Mouse (Mus musculus): ENCODE measurements around the gene Kcnd2. TPM values are rescaled to one million over a fixed set of nuclear protein-coding genes. Genes with fewer than 3 reads are reported as not detected.

The Kcnd2 gene
- total and polyA plus RNA-seq, 3 experiments, result not detected

- Histone ChIP-seq H3K9me3 (replicated peaks; ENCODE audit: low read length) (no peaks in the 10 kb centered on the region), H3K4me3 (replicated peaks in 1 of 3; ENCODE audit: low read depth in 2 of 3, low read length in 2 of 3, poor library complexity in 1 of 3) (no peak overlapping the region), H3K27me3 (replicated peaks) (no peaks in the 10 kb centered on the region), H3K4me1 (ENCODE audit: control insufficient read depth in 1 of 2, insufficient read depth in 2 of 2) (peaks cover 0 to under 1% of the 10 kb centered on the region in 2 experiments; a peak in 1 of 4 replicates), H3K36me3 (replicated peaks in 1 of 2; ENCODE audit: control insufficient read depth in 1 of 2, insufficient read depth in 1 of 2, low read length in 1 of 2) (no peaks in the 10 kb centered on the region), H3K27ac (ENCODE audit: insufficient read depth, low read depth) (no peak overlapping the region), H3K9ac (ENCODE audit: insufficient read depth, low read depth) (no peak overlapping the region), H3K79me2 (replicated peaks; ENCODE audit: control insufficient read depth, extremely low read depth, insufficient read depth, poor library complexity, severe bottlenecking) (no peaks in the 10 kb centered on the region), H3K4me2 (ENCODE audit: insufficient read depth, low read depth, poor library complexity, severe bottlenecking) (no peak overlapping the region)
- dilution Hi-C loops (cut with MboI; ENCODE audit: extremely low pct_ligation_motif_present, extremely low pct_unique_long_range_greater_than_20kb, low sequenced_read_pairs), result no loop called here
- in situ Hi-C loops (cut with MboI; ENCODE audit: low pct_ligation_motif_present, low pct_unique_long_range_greater_than_20kb, low sequenced_read_pairs), result no loop called here
- no peak for TF ChIP-seq USF1 (IDR thresholded peaks at IDR 0.05; ENCODE audit: low read depth, low read length)
- TF ChIP-seq RAD21 (IDR thresholded peaks at IDR 0.05; ENCODE audit: low read depth, low read length), result no peak
- TF ChIP-seq RCOR1 (conservative IDR thresholded peaks at IDR 0.05; ENCODE audit: low read depth, low read length), result no peak
- no peak for TF ChIP-seq E2F4 (IDR thresholded peaks at IDR 0.05; ENCODE audit: insufficient replicate concordance, low read depth, low read length)
- no peak for TF ChIP-seq ZMIZ1 (IDR thresholded peaks at IDR 0.05; ENCODE audit: low read depth, low read length)
- TF ChIP-seq HCFC1 (IDR thresholded peaks at IDR 0.05; ENCODE audit: low read depth, low read length), result no peak
- TF ChIP-seq KAT2A (IDR thresholded peaks at IDR 0.05; ENCODE audit: insufficient replicate concordance, low read length), result no peak
- no peak for TF ChIP-seq SMC3 (IDR thresholded peaks at IDR 0.05; ENCODE audit: low read depth, low read length)
- no peak for TF ChIP-seq POLR2A (IDR thresholded peaks at IDR 0.05; ENCODE audit: low read depth, low read length)
- no peak for TF ChIP-seq ZKSCAN1 (IDR thresholded peaks at IDR 0.05; ENCODE audit: borderline replicate concordance, low read depth, low read length)
- TF ChIP-seq SIN3A (IDR thresholded peaks at IDR 0.05; ENCODE audit: low read length), result no peak
- TF ChIP-seq ETS1 (conservative IDR thresholded peaks at IDR 0.05; ENCODE audit: low read depth, low read length), result no peak
- no peak for TF ChIP-seq JUND (conservative IDR thresholded peaks at IDR 0.05; ENCODE audit: low read depth, low read length)
- no peak for TF ChIP-seq IRF4 (IDR thresholded peaks at IDR 0.05; ENCODE audit: low read depth, low read length)
- TF ChIP-seq CHD1 (IDR thresholded peaks at IDR 0.05; ENCODE audit: low read depth, low read length), result no peak
- TF ChIP-seq MAFK (IDR thresholded peaks at IDR 0.05; ENCODE audit: insufficient replicate concordance, low read length), result no peak
- TF ChIP-seq ZC3H11A (IDR thresholded peaks at IDR 0.05; ENCODE audit: low read depth, low read length), result no peak
- TF ChIP-seq MAZ (IDR thresholded peaks at IDR 0.05; ENCODE audit: low read depth, low read length), result no peak
- no peak for TF ChIP-seq USF2 (conservative IDR thresholded peaks at IDR 0.05; ENCODE audit: low read depth, low read length)
- no peak for TF ChIP-seq MEF2A (IDR thresholded peaks at IDR 0.05; ENCODE audit: borderline replicate concordance, low read depth, low read length)
- no peak for DNase-seq (ENCODE audit: extremely low read depth)
These were observed 449.3 kb downstream of the Kcnd2 start for GRCm38 (mm10) chr6:21664638-21665037.

DNA sequence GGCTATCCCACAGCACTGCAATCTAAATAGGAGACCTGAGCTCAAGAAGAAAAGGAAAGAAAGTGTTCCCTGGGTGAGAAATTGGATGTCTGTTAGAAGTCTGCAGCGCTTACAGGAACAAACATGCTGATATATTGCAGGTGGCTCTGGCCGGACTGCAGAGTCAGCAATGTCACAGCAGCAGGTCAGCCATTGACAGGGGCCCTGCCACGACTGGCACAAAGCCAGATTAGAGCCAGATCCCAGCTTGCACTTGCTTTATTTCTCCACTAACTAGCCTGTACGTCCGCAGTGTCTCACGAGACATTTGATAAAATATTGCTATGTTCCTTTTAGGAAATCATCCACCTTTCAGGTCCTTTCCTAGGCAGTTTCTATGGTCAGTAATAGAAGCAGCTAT lies 468.9 kb downstream of the Kcnd2 start:
- Histone ChIP-seq H3K4me3 (replicated peaks in 1 of 3; ENCODE audit: low read depth in 2 of 3, low read length in 2 of 3, poor library complexity in 1 of 3) (no peak overlapping the region), H3K9me3 (replicated peaks; ENCODE audit: low read length) (no peaks in the 10 kb centered on the region), H3K27me3 (replicated peaks) (no peaks in the 10 kb centered on the region), H3K79me2 (replicated peaks; ENCODE audit: control insufficient read depth, extremely low read depth, insufficient read depth, poor library complexity, severe bottlenecking) (no peaks in the 10 kb centered on the region), H3K4me1 (ENCODE audit: control insufficient read depth in 1 of 2, insufficient read depth in 2 of 2) (no peaks in the 10 kb centered on the region), H3K4me2 (ENCODE audit: insufficient read depth, low read depth, poor library complexity, severe bottlenecking) (no peak overlapping the region), H3K27ac (ENCODE audit: insufficient read depth, low read depth) (no peak overlapping the region), H3K36me3 (replicated peaks in 1 of 2; ENCODE audit: control insufficient read depth in 1 of 2, insufficient read depth in 1 of 2, low read length in 1 of 2) (no peaks in the 10 kb centered on the region), H3K9ac (ENCODE audit: insufficient read depth, low read depth) (no peak overlapping the region)
- dilution Hi-C loops (cut with MboI; ENCODE audit: extremely low pct_ligation_motif_present, extremely low pct_unique_long_range_greater_than_20kb, low sequenced_read_pairs), result no loop called here
- TF ChIP-seq ETS1 (conservative IDR thresholded peaks at IDR 0.05; ENCODE audit: low read depth, low read length) (no peak), SMC3 (IDR thresholded peaks at IDR 0.05; ENCODE audit: low read depth, low read length) (no peak), TCF12 (IDR thresholded peaks at IDR 0.05; ENCODE audit: low read depth, low read length) (no peak), ZC3H11A (IDR thresholded peaks at IDR 0.05; ENCODE audit: low read depth, low read length) (no peak), CHD1 (IDR thresholded peaks at IDR 0.05; ENCODE audit: low read depth, low read length) (no peak), MAFK (IDR thresholded peaks at IDR 0.05; ENCODE audit: insufficient replicate concordance, low read length) (peak; percentile 4; the same call in 1 of the 2 replicates), E2F4 (IDR thresholded peaks at IDR 0.05; ENCODE audit: insufficient replicate concordance, low read depth, low read length) (no peak), EP300 (IDR thresholded peaks at IDR 0.05; ENCODE audit: low read length) (no peak)
- DNase-seq (ENCODE audit: extremely low read depth), result no peak
- in situ Hi-C loops (cut with MboI; ENCODE audit: low pct_ligation_motif_present, low pct_unique_long_range_greater_than_20kb, low sequenced_read_pairs), result no loop called here

Measured in CH12.LX (cell line).